Mouse (Mus musculus) liver, adult 2 months (tissue): Measurements from ENCODE around the gene Elovl2. TPM values are rescaled to one million over a fixed set of nuclear protein-coding genes. Genes with fewer than 3 reads are reported as not detected.
"Not testable (repeated sequence)": the region's sequence is repeated elsewhere in the genome, so short reads cannot be mapped to it uniquely, and the experiment has no call there.

Experiments
- DNase-seq: peaks from one replicate; pipeline ENCODE4 v3.0.0-alpha.2; 2011; ENCODE audit warnings: low read depth, low spot score; ENCODE audit errors: extremely low read depth
- H3K27ac ChIP-seq: fragments of 200-500 bp; replicated peaks from 2 replicates; pipeline ENCODE4 v1.5.1; 2012; ENCODE audit warnings: low read depth, mild to moderate bottlenecking, control low read depth, inconsistent platforms, low read length; ENCODE audit not compliant: insufficient read depth
- H3K27me3 ChIP-seq: fragments of 200-500 bp; 2 replicates; pipeline ENCODE4 v1.6.1; 2012; ENCODE audit warnings: mild to moderate bottlenecking, moderate library complexity, low read length, inconsistent platforms; ENCODE audit not compliant: control insufficient read depth, insufficient read depth
- H3K36me3 ChIP-seq: fragments of 200-500 bp; 2 replicates; pipeline ENCODE4 v1.6.1; 2012; ENCODE audit warnings: low read length, inconsistent platforms; ENCODE audit not compliant: control insufficient read depth, insufficient read depth
- H3K4me1 ChIP-seq: fragments of 200-500 bp; 2 replicates; pipeline ENCODE4 v1.6.1; 2011; ENCODE audit warnings: low read length; ENCODE audit not compliant: control insufficient read depth, insufficient read depth
- H3K4me3 ChIP-seq: fragments of 200-500 bp; 2 replicates; pipeline ENCODE4 v1.5.1; 2011; ENCODE audit warnings: low read depth, mild to moderate bottlenecking, control low read depth, low read length, moderate library complexity; ENCODE audit not compliant: insufficient read depth
- H3K79me2 ChIP-seq: fragments of 200-500 bp; 2 replicates; pipeline ENCODE4 v1.6.1; 2012; ENCODE audit warnings: inconsistent platforms, mild to moderate bottlenecking, low read length, moderate library complexity; ENCODE audit not compliant: control insufficient read depth, insufficient read depth
- H3K9ac ChIP-seq: fragments of 200-500 bp; 2 replicates; pipeline ENCODE4 v1.6.1; 2012; ENCODE audit warnings: low read depth, mild to moderate bottlenecking, control low read depth, inconsistent platforms, low read length
- CTCF ChIP-seq: fragments of 200-500 bp; IDR thresholded peaks from 2 replicates; pipeline ENCODE4 v1.5.1; 2011; ENCODE audit warnings: low read depth, low read length, control low read depth
- POLR2A ChIP-seq: fragments of 200-500 bp; IDR thresholded peaks from 2 replicates; pipeline ENCODE4 v1.6.1; 2011; ENCODE audit warnings: low read length, control low read depth; ENCODE audit not compliant: insufficient read depth; ENCODE audit errors: extremely low read depth
- WGBS: fragments of 180-500 bp; shearing (Covaris S2); methylation state at CpG from one replicate; pipeline ENCODE4 v1.1.7; 2018; 5-methylcytosine and 5-hydroxymethylcytosine counted together
- polyA plus RNA-seq: library from polyadenylated mRNA; depleted of rRNA; stranded (reverse); fragments of >200 nt; gene quantifications from 2 replicates; pipeline ENCODE4 v1.2.3, GENCODE M21; 2012
- total RNA-seq: library from RNA; depleted of rRNA; stranded (reverse); fragments of >200 nt; gene quantifications from 2 replicates; pipeline ENCODE4 v1.2.3, GENCODE M21; 2014

Elovl2 gene
- total and polyA plus RNA-seq, 2 experiments, result 182 to 287 TPM

DNA sequence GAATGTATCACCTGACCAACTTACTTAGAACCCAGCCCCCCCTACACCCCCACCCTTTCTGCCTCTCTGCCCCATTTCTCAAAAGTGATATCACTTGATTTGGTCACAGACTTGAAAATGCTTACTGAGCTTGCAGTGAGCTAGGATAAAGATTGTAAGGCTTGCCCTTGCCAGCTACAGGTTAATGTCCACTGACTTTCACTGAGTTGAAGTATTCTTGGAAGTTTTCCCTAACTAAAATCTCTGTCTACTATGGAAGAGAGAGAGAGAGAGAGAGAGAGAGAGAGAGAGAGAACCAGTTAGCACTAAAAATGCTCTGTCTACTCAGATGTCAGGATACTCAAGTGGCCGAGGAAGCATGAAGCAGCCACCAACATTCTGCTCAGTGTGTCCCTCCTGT lies 1.1 kb downstream of the Elovl2 start:
- Histone ChIP-seq H3K27ac (peak overlapping the region; percentile 60), H3K4me3 (peak overlapping the region; percentile 88), H3K4me1 (peaks cover 18% of the 10 kb centered on the region), H3K79me2 (peaks cover 18% of the 10 kb centered on the region), H3K27me3 (no peaks in the 10 kb centered on the region), H3K36me3 (0 out of 2 replicates have a peak, but pooled peaks cover 2% of the 10 kb centered on the region), H3K9ac (peak overlapping the region; percentile 95)
- DNase-seq, result peak; percentile 76
- TF ChIP-seq POLR2A (no peak), CTCF (no peak)
- WGBS, result 9% methylated on average over 1 of the region's 1 CpGs

DNA sequence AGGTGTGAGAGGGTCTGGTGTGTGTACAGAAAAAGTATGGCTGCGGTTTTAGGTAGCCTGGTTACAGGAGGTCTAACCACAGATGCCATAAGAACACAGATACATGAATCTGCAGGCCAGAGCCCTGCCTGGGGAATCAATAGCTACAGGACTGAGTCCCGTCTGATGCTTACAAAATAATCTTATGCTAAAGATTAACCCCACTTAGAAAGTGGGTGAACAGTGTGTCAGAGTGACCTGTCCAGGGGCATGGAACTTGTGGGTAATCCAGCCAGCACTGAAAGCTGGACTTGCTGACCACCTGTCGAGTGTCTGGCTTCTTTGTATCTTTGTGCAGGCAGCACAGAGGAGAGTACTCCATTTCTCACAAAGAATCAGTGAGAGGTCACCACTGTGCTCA lies 4.0 kb downstream of the Elovl2 start:
- H3K36me3 ChIP-seq, result 0 out of 2 replicates have a peak, but pooled peaks cover 2% of the 10 kb centered on the region
- H3K9ac ChIP-seq, result peak overlapping the region; percentile 62
- peak overlapping the region; percentile 72 for H3K27ac ChIP-seq
- peak overlapping the region; percentile 32; the same call in 1 of the 2 replicates for H3K4me3 ChIP-seq
- TF ChIP-seq POLR2A, result no peak
- TF ChIP-seq CTCF, result no peak
- H3K79me2 ChIP-seq, result peaks cover 21% of the 10 kb centered on the region
- no peaks in the 10 kb centered on the region for H3K27me3 ChIP-seq
- WGBS, result 17% methylated on average over 3 of the region's 3 CpGs
- peaks cover 34% of the 10 kb centered on the region for H3K4me1 ChIP-seq
- peak; percentile 73 for DNase-seq

DNA sequence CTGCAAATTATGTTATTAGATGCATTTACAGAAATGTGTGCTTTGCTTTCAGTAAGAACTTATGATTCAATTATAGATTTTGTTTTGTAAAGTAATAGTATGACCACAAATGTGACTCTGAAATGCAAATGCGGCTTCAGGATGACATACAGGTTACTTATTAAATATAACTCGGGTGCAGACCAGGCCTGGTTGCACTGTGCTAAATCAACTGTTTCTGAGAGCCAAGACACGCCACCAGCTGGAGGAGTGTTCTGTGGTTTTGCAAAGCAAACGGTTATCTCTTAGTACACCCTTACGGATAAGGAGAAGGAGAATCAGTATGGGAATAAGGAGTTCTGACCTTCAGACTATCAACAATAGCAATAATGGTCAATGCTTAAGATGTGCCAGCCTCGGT lies 4.5 kb downstream of the Elovl2 start:
- peak overlapping the region; percentile 72 for H3K27ac ChIP-seq
- H3K79me2 ChIP-seq, result peaks cover 22% of the 10 kb centered on the region
- 29% methylated on average over 6 of the region's 6 CpGs for WGBS
- 0 out of 2 replicates have a peak, but pooled peaks cover 2% of the 10 kb centered on the region for H3K36me3 ChIP-seq
- H3K9ac ChIP-seq, result peak overlapping the region; percentile 36
- peak; percentile 81 for DNase-seq
- peak overlapping the region; percentile 32 for H3K4me3 ChIP-seq
- TF ChIP-seq CTCF, result no peak; the same call in 1 of the 2 replicates
- TF ChIP-seq POLR2A, result no peak
- peaks cover 35% of the 10 kb centered on the region for H3K4me1 ChIP-seq
- no peaks in the 10 kb centered on the region for H3K27me3 ChIP-seq

DNA sequence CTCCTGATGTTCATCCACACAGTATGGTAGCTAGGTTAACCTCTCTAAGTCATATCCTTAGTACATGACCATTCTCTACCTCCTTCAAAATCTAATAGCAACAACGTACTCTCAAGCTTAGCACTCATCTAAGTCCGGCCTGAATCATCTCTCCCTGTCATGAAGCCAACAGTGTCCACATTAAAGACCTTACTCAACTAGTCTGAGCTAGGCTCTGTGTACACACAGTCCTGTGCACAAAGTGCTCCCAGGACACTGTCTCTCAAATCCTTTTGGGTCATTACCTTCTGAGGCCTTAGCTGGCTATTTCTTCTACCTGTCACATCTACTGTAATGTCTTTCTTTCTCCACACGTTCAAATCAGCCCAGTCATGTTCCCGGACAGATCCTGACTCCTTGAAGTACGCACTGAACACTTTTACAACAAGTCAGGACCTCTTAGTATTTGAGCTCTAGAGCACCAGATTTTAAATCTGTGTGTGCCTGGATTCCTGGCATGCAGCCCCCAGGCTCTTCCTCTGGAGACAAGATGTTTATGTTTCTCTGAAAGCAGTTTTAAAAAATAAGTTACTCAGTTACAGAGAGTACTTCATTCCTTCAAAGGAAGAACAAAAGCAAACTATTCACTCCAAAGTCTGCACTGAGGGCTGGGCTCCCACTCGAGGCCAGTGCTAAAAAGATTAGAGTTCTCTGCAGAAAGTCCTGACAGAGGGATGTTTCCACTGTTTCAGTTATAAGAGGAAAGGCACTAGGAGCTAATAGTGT lies 7.5 kb downstream of the Elovl2 start:
- WGBS, result 25% methylated on average over 6 of the region's 6 CpGs
- Histone ChIP-seq H3K27me3 (no peaks in the 10 kb centered on the region), H3K27ac (peak overlapping the region; percentile 70), H3K4me1 (peaks cover 56% of the 10 kb centered on the region), H3K79me2 (peaks cover 32% of the 10 kb centered on the region), H3K9ac (peak overlapping the region; percentile 75), H3K4me3 (no peak overlapping the region; the same call in 1 of the 2 replicates), H3K36me3 (0 out of 2 replicates have a peak, but pooled peaks cover 3% of the 10 kb centered on the region)
- TF ChIP-seq CTCF (no peak), POLR2A (no peak)
- DNase-seq, result peak; percentile 98

DNA sequence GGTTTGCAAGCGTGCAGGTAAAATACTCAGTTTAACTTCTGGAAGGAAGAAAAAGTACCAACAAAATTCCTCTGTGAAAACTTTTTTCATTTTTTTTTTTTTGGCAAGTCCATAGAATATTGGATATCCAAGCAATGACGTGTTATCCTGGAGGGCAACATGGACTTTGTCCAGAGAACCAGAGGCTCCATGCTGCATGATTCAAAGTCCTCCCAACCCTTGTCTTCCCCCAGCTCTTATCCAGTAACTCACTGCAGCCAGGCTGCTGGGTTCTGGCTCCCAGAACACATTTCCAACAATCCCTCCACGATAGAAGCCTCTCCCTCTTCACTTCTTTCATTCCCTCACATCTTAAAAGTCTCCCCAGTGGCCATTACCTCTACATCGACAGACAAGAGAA lies 8.9 kb downstream of the Elovl2 start:
- TF ChIP-seq POLR2A (no peak), CTCF (no peak)

DNA sequence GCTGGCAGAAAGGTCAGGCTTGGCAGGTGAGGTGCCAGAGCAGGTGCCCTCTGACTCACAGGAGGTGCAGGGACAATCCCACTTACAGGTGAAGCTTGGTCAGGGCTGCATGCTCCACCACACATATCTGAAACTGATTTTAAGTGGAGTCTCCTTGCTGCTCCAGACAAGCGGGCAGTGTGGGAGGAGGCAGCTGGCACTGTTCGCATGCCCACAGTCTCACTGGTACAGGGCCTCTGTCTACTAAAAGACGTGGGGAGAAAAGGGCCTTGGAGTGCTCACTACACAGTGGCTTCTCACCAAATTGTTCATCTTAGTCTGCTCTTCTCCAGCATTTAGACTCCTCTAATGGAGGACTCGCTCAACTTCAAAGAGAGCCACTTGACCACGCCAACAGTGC lies 14.0 kb downstream of the Elovl2 start:
- Histone ChIP-seq H3K79me2 (peaks cover 45% of the 10 kb centered on the region), H3K36me3 (0 out of 2 replicates have a peak, but pooled peaks cover 2% of the 10 kb centered on the region), H3K4me1 (peaks cover 58% of the 10 kb centered on the region), H3K27me3 (no peaks in the 10 kb centered on the region), H3K9ac (no peak overlapping the region), H3K4me3 (no peak overlapping the region), H3K27ac (no peak overlapping the region)
- no peak for DNase-seq
- 55% methylated on average over 5 of the region's 5 CpGs for WGBS
- no peak for TF ChIP-seq POLR2A
- TF ChIP-seq CTCF, result no peak

More for the DNA sequence above, 8.9 kb downstream of the Elovl2 start:
- Histone ChIP-seq H3K79me2 (peaks cover 33% of the 10 kb centered on the region), H3K27me3 (no peaks in the 10 kb centered on the region), H3K4me1 (peaks cover 61% of the 10 kb centered on the region), H3K4me3 (no peak overlapping the region), H3K9ac (peak overlapping the region; percentile 37), H3K36me3 (0 out of 2 replicates have a peak, but pooled peaks cover 3% of the 10 kb centered on the region), H3K27ac (peak overlapping the region; percentile 85)
- peak; percentile 95 for DNase-seq
- WGBS, result 18% methylated on average over 4 of the region's 4 CpGs

DNA sequence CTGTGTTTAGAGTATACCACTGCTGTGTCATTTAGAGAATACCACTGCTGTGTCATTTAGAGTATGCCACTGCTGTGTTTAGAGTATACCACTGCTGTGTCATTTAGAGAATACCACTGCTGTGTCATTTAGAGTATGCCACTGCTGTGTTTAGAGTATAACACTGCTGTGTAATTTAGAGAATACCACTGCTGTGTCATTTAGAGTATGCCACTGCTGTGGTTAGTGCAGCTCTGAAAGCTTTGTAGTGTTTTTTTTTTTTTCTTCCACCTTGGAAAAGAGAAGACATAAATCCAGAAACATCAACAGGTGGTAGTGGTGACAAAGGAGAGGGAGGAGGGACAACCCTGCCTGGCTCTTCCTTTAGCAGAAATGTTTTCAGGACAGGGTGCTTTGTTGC lies 14.6 kb downstream of the Elovl2 start:
- Histone ChIP-seq H3K79me2 (peaks cover 50% of the 10 kb centered on the region), H3K4me1 (peaks cover 62% of the 10 kb centered on the region)
- not testable (repeated sequence) for H3K36me3 ChIP-seq

More for the DNA sequence above, 14.6 kb downstream of the Elovl2 start:
- not testable (repeated sequence) for DNase-seq, H3K4me3 ChIP-seq, H3K27ac ChIP-seq, H3K27me3 ChIP-seq, H3K9ac ChIP-seq
